Mouse (Mus musculus) cortical plate, adult 2 months (tissue): ENCODE measurements around the gene Tyw5. TPM values are rescaled to one million over a fixed set of nuclear protein-coding genes. Genes with fewer than 3 reads are reported as not detected.

Source experiments
- H3K27ac ChIP-seq: fragments of 200-500 bp; 2 replicates; pipeline ENCODE4 v1.5.1; 2012; ENCODE audit warnings: low read length, control low read depth, inconsistent platforms; ENCODE audit not compliant: insufficient read depth
- H3K4me1 ChIP-seq: fragments of 200-500 bp; 2 replicates; pipeline ENCODE4 v1.6.1; 2011; ENCODE audit warnings: low read length; ENCODE audit not compliant: control insufficient read depth, insufficient read depth
- H3K4me3 ChIP-seq: fragments of 200-500 bp; 2 replicates; pipeline ENCODE4 v1.5.1; 2011; ENCODE audit warnings: mild to moderate bottlenecking, low read length, control low read depth; ENCODE audit not compliant: insufficient read depth
- CTCF ChIP-seq: fragments of 200-500 bp; IDR thresholded peaks from 2 replicates; pipeline ENCODE4 v1.5.1; 2011; ENCODE audit warnings: mild to moderate bottlenecking, control low read depth, low read length; ENCODE audit not compliant: insufficient read depth; ENCODE audit errors: extremely low read depth
- POLR2A ChIP-seq: fragments of 200-500 bp; IDR thresholded peaks from 2 replicates; pipeline ENCODE4 v1.6.1; 2011; ENCODE audit warnings: mild to moderate bottlenecking, low read length, control low read depth; ENCODE audit not compliant: insufficient read depth; ENCODE audit errors: extremely low read depth
- polyA plus RNA-seq: library from polyadenylated mRNA; depleted of rRNA; stranded (reverse); fragments of >200 nt; gene quantifications from 2 replicates; pipeline ENCODE4 v1.2.3, GENCODE M21; 2012

Tyw5 gene
- polyA plus RNA-seq, 1 experiment, result 31.1 TPM

GRCm38 (mm10) chr1:57390993-57391790 lies 15.7 kb downstream of the Tyw5 start:
- no peak for TF ChIP-seq CTCF
- TF ChIP-seq POLR2A, result no peak
- Histone ChIP-seq H3K4me1 (peaks cover 4% of the 10 kb centered on the region), H3K27ac (no peak overlapping the region), H3K4me3 (no peak overlapping the region)

GRCm38 (mm10) chr1:57388402-57389155 lies 18.3 kb downstream of the Tyw5 start:
- TF ChIP-seq POLR2A (no peak), CTCF (no peak)
- H3K4me1 ChIP-seq, result peaks cover 4% of the 10 kb centered on the region
- no peak overlapping the region for H3K4me3 ChIP-seq
- peak overlapping the region; percentile 49; the same call in 1 of the 2 replicates for H3K27ac ChIP-seq

GRCm38 (mm10) chr1:57387876-57388275 lies 19.0 kb downstream of the Tyw5 start:
- Histone ChIP-seq H3K27ac (peak overlapping the region; percentile 84), H3K4me1 (peaks cover 4% of the 10 kb centered on the region), H3K4me3 (no peak overlapping the region)
- TF ChIP-seq CTCF (no peak), POLR2A (no peak)

- H3K4me1 ChIP-seq, result peaks cover 4% of the 10 kb centered on the region
- TF ChIP-seq CTCF, result no peak
- TF ChIP-seq POLR2A, result no peak
- no peak overlapping the region for H3K27ac ChIP-seq
These were observed 20.4 kb downstream of the Tyw5 start for GRCm38 (mm10) chr1:57386519-57386918.

GRCm38 (mm10) chr1:57377376-57378341 lies 29.2 kb downstream of the Tyw5 start, which contains the start of gene 1700066M21Rik:
Gene 1700066M21Rik (plus strand): TSS chr1:57377620.
- peaks cover 2% of the 10 kb centered on the region; the same call in 1 of the 2 replicates for H3K4me1 ChIP-seq
- peak within 1 kb of the TSS; percentile 88 for H3K27ac ChIP-seq
- H3K4me3 ChIP-seq, result peak within 1 kb of the TSS; percentile 95
- TF ChIP-seq POLR2A (peak; percentile 75; the same call in 1 of the 2 replicates), CTCF (no peak)

More at GRCm38 (mm10) chr1:57386519-57386918, 20.4 kb downstream of the Tyw5 start:
- no peak overlapping the region for H3K4me3 ChIP-seq

GRCm38 (mm10) chr1:57376806-57377205 lies 30.1 kb downstream of the Tyw5 start:
- Histone ChIP-seq H3K4me3 (no peak overlapping the region), H3K4me1 (peaks cover 2% of the 10 kb centered on the region; the same call in 1 of the 2 replicates), H3K27ac (no peak overlapping the region)
- TF ChIP-seq POLR2A, result no peak
- no peak for TF ChIP-seq CTCF

- Histone ChIP-seq H3K27ac (no peak overlapping the region), H3K4me1 (peaks cover 2% of the 10 kb centered on the region; the same call in 1 of the 2 replicates), H3K4me3 (no peak overlapping the region)
- TF ChIP-seq CTCF (no peak), POLR2A (no peak)
These were observed 31.6 kb downstream of the Tyw5 start for GRCm38 (mm10) chr1:57375276-57375675.

- Histone ChIP-seq H3K4me1 (no peaks in the 10 kb centered on the region), H3K27ac (no peak overlapping the region), H3K4me3 (no peak overlapping the region)
- no peak for TF ChIP-seq POLR2A
- no peak for TF ChIP-seq CTCF
These were observed 36.5 kb downstream of the Tyw5 start for GRCm38 (mm10) chr1:57370451-57370850.
